Mouse (Mus musculus): ENCODE data around the gene Dnajb11. TPM values are rescaled to one million over a fixed set of nuclear protein-coding genes. Genes with fewer than 3 reads are reported as not detected.

Gene Dnajb11
- polyA plus RNA-seq, 1 experiment from 2014 or later = 96.9 TPM

DNA sequence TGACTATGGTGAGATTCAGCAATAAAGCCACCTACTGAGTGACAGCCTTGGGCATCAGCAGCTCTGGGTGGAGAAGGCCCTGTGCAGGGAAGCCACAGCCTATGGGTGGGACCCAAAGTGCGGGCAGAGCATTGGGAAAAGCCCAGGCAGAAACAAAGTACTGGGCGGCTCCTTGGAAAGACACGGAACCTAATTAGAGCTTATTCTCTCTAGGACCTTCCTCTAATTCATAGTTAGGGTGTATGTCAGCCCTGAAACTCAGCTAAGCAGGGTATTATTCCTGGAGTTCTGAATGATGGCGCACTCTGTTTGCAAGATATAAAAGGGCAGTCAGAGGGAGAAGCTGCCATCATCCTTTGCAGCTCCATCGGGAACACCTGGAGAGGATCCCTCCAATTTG lies 60.4 kb downstream of the Dnajb11 start, which contains the start of gene Fetub:
Fetub (plus strand) TSS at position 301 of the 400 bp plus-strand sequence.
- Histone ChIP-seq H3K36me3 (replicated peaks) (no peaks in the 10 kb centered on the region), H3K9ac (no peak within 1 kb of the TSS), H3K4me3 (no peak within 1 kb of the TSS), H3K27me3 (replicated peaks) (no peaks in the 10 kb centered on the region), H3K9me3 (no peaks in the 10 kb centered on the region), H3K4me1 (no peaks in the 10 kb centered on the region), H3K27ac (no peak within 1 kb of the TSS), H3K4me2 (no peak within 1 kb of the TSS)
- WGBS = 87% methylated on average over 5 of the region's 5 CpGs
- no peak for ATAC-seq (replicated peaks)

GRCm38 (mm10) chr16:22918664-22919312 lies 61.1 kb downstream of the Dnajb11 start:
- no peaks in the 10 kb centered on the region for H3K4me1 ChIP-seq
- ATAC-seq (replicated peaks) = no peak

DNA sequence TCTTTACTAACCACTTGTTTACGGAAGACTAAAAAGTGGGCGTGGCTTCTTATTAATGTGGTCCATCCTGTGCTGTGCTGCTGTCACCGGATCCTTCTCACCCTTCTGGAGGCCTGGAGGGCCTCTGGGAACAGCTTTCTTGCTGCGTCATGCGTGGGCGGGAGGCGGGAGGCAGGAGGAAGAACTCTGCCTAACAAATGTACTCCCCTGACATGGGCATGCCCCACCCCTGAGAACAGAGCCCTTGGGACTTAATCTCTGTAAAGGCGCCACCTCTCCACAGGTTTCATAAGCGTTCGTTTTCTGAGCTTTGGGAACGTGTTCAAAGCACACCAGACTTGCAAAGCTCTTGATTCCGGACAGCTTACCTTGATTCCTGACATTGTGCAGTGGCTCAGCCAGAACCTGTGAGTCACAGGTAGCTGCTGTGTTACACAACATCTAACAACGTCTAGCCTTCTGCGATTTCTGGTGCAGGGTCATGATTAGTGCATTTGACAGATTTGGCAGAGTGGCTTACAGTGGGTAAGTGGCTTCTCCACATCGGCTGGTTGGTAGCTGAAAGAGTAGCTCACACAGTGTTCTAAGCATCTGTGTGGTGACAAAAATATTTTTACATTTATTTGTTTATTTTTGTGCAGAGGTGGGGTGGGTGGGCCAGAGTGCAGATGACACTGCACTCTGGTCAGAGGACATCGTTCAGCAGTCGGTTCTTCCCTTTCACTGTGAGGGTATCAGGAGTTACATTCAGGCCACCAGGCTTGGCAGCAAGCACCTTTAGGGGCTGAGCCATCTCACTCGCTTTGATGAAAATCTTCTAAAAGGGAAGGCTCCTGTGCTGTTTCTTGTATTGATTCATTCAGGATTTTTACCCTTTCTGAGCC lies 62.6 kb downstream of the Dnajb11 start:
- WGBS = 73% methylated on average over 18 of the region's 18 CpGs
- Histone ChIP-seq H3K9me3 (no peaks in the 10 kb centered on the region), H3K4me3 (no peak overlapping the region), H3K36me3 (replicated peaks) (no peaks in the 10 kb centered on the region), H3K4me1 (no peaks in the 10 kb centered on the region), H3K4me2 (no peak overlapping the region), H3K27ac (no peak overlapping the region), H3K27me3 (replicated peaks) (no peaks in the 10 kb centered on the region), H3K9ac (no peak overlapping the region)
- ATAC-seq (replicated peaks) = no peak

More at GRCm38 (mm10) chr16:22918664-22919312, 61.1 kb downstream of the Dnajb11 start:
- WGBS = 69% methylated on average over 15 of the region's 15 CpGs
- Histone ChIP-seq H3K27me3 (replicated peaks) (no peaks in the 10 kb centered on the region), H3K27ac (no peak overlapping the region), H3K4me3 (no peak overlapping the region), H3K9ac (no peak overlapping the region), H3K36me3 (replicated peaks) (no peaks in the 10 kb centered on the region), H3K9me3 (no peaks in the 10 kb centered on the region), H3K4me2 (no peak overlapping the region)

DNA sequence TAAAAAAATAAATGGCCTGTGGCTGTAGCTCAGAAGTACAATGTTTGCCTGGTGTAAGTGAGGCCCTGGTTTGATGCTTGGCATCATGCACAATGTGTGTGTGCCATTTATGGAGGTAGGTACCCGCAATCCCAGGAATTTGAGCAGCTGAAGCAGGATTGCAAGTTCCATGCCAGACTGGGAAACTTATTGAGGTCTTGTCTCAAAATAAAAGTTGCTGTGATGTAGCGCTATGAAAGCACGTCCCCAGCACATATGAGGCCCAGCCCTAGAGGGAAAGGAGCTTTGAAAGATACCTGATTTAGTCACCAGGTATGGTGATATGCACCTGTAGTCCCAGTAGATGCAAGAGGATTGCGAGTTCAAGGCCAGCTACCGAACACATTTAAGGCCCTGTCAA lies 64.1 kb downstream of the Dnajb11 start:
- no peak overlapping the region for H3K4me3 ChIP-seq
- no peaks in the 10 kb centered on the region for H3K36me3 ChIP-seq (replicated peaks)
- no peak for ATAC-seq (replicated peaks)
- H3K27me3 ChIP-seq (replicated peaks) = no peaks in the 10 kb centered on the region
- no peak overlapping the region for H3K27ac ChIP-seq
- H3K4me1 ChIP-seq = no peaks in the 10 kb centered on the region
- H3K9me3 ChIP-seq = no peaks in the 10 kb centered on the region
- H3K9ac ChIP-seq = no peak overlapping the region
- no peak overlapping the region for H3K4me2 ChIP-seq
- 90% methylated on average over 5 of the region's 5 CpGs for WGBS

DNA sequence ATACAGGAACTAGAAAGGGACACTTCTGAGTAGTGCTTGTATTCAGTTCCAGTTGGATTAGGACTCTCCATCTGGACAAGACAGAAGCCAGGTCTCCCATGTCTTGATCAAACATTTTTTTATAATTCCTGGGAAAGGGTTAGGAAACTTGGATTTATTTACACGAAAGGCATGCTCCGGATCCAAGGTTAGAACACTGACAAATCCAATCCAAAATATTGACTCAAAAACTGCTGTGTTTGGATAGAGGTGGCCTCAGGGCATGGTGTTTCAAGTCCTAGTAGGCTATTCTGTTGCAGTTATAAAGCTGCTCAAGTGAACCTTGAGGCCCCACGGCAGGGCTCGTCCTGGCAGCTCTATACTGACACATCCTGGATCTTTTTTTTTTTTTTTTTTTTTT lies 64.8 kb downstream of the Dnajb11 start:
- 81% methylated on average over 4 of the region's 4 CpGs for WGBS

More for the DNA sequence above, 64.8 kb downstream of the Dnajb11 start:
- H3K27me3 ChIP-seq (replicated peaks) = no peaks in the 10 kb centered on the region
- H3K4me2 ChIP-seq = no peak overlapping the region
- no peaks in the 10 kb centered on the region for H3K9me3 ChIP-seq
- no peak overlapping the region for H3K4me3 ChIP-seq
- no peak overlapping the region for H3K27ac ChIP-seq
- H3K9ac ChIP-seq = no peak overlapping the region
- no peaks in the 10 kb centered on the region for H3K36me3 ChIP-seq (replicated peaks)
- H3K4me1 ChIP-seq = no peaks in the 10 kb centered on the region
- ATAC-seq (replicated peaks) = no peak

Other genes starting within 250 kb of the Dnajb11 start
- gene Dgkg, start 200.6 kb upstream of the Dnajb11 start, polyA plus RNA-seq (2015; fragmentation: Nextera tagmentation; extraction: Ambion mirVana) = 2.0 and 2.6 TPM in 2 replicates
- gene Crygs, start 46.3 kb upstream of the Dnajb11 start, polyA plus RNA-seq (2015; fragmentation: Nextera tagmentation; extraction: Ambion mirVana) = not detected in 2 replicates
- gene Tbccd1, start 176 bp upstream of the Dnajb11 start, polyA plus RNA-seq (2015; fragmentation: Nextera tagmentation; extraction: Ambion mirVana) = 19.9 and 22.8 TPM in 2 replicates
- 2.7 TPM in 1 of 2 replicates, not detected in the other for gene Ahsg, start 33.4 kb downstream of the Dnajb11 start, polyA plus RNA-seq (2015; fragmentation: Nextera tagmentation; extraction: Ambion mirVana)
- not detected in 2 replicates for gene Fetub, start 60.5 kb downstream of the Dnajb11 start, polyA plus RNA-seq (2015; fragmentation: Nextera tagmentation; extraction: Ambion mirVana)
- gene Hrg, start 93.2 kb downstream of the Dnajb11 start, polyA plus RNA-seq (2015; fragmentation: Nextera tagmentation; extraction: Ambion mirVana) = 0.13 and 0.31 TPM in 2 replicates
- not detected in 2 replicates for gene Kng2, start 171.6 kb downstream of the Dnajb11 start, polyA plus RNA-seq (2015; fragmentation: Nextera tagmentation; extraction: Ambion mirVana)
- 0.55 TPM in 1 of 2 replicates, not detected in the other for gene Kng1, start 200.0 kb downstream of the Dnajb11 start, polyA plus RNA-seq (2015; fragmentation: Nextera tagmentation; extraction: Ambion mirVana)
- gene Eif4a2, start 249.6 kb downstream of the Dnajb11 start, polyA plus RNA-seq (2015; fragmentation: Nextera tagmentation; extraction: Ambion mirVana) = 323 and 336 TPM in 2 replicates

All from midbrain, embryonic 15.5 days (tissue).